Mouse (Mus musculus) myocyte (in vitro differentiated cells): Measurements from ENCODE around the gene Cd5. TPM values are rescaled to one million over a fixed set of nuclear protein-coding genes. Genes with fewer than 3 reads are reported as not detected.

ENCODE experiments used
- H3K27me3 ChIP-seq: one replicate; pipeline ENCODE4 v1.6.1; 2011; ENCODE audit not compliant: control insufficient read depth, insufficient read depth, insufficient read length
- H3K36me3 ChIP-seq: one replicate; pipeline ENCODE4 v1.6.1; 2011; ENCODE audit not compliant: control insufficient read depth, insufficient read depth
- H3K4me2 ChIP-seq: one replicate; pipeline ENCODE4 v1.6.1; 2011; ENCODE audit warnings: low read depth, control low read depth
- H3K4me3 ChIP-seq: one replicate; pipeline ENCODE4 v1.5.1; 2011; ENCODE audit warnings: mild to moderate bottlenecking, control low read depth, moderate library complexity
- H3K79me2 ChIP-seq: one replicate; pipeline ENCODE4 v1.6.1; 2011; ENCODE audit not compliant: control insufficient read depth, insufficient read depth
- H3ac ChIP-seq: one replicate; pipeline ENCODE4 v1.6.1; 2011; ENCODE audit not compliant: control insufficient read depth, insufficient read length
- CEBPB ChIP-seq: IDR thresholded peaks from 2 replicates; pipeline ENCODE4 v1.6.1; 2011; ENCODE audit warnings: mild to moderate bottlenecking, moderate library complexity; ENCODE audit not compliant: poor library complexity, insufficient read depth, severe bottlenecking
- E2F4 ChIP-seq: IDR thresholded peaks from one replicate; pipeline ENCODE4 v1.6.1; 2011; ENCODE audit warnings: mild to moderate bottlenecking, control low read depth, moderate library complexity; ENCODE audit not compliant: insufficient read depth
- MAX ChIP-seq: IDR thresholded peaks from one replicate; pipeline ENCODE4 v1.6.1; 2011; ENCODE audit warnings: low read depth, mild to moderate bottlenecking, control low read depth
- MYOD1 ChIP-seq, 3 experiments: IDR thresholded peaks; one replicate each; pipeline ENCODE4 v1.6.1; 2011; ENCODE audit warnings: control low read depth in 2 of 3, low read depth in 2 of 3, mild to moderate bottlenecking in 2 of 3, moderate library complexity in 1 of 3; ENCODE audit not compliant: insufficient read length in 2 of 3, control insufficient read depth in 1 of 3
- MYOG ChIP-seq, 3 experiments: IDR thresholded peaks; one replicate each; pipeline ENCODE4 v1.6.1; 2011; ENCODE audit warnings: control low read depth in 2 of 3, low read depth in 2 of 3, mild to moderate bottlenecking in 2 of 3; ENCODE audit not compliant: insufficient read length in 2 of 3, control insufficient read depth in 1 of 3, insufficient read depth in 1 of 3
- POLR2A ChIP-seq: IDR thresholded peaks from one replicate; pipeline ENCODE4 v1.6.1; 2011; ENCODE audit warnings: low read depth, mild to moderate bottlenecking, control low read depth, moderate library complexity; ENCODE audit not compliant: insufficient read length
- POLR2AphosphoS2 ChIP-seq: IDR thresholded peaks from one replicate; pipeline ENCODE4 v1.6.1; 2011; ENCODE audit warnings: low read depth, control low read depth; ENCODE audit not compliant: insufficient read length
- REST ChIP-seq: IDR thresholded peaks from one replicate; pipeline ENCODE4 v1.6.1; 2011; ENCODE audit warnings: mild to moderate bottlenecking, control low read depth, moderate library complexity; ENCODE audit not compliant: insufficient read depth, insufficient read length
- SRF ChIP-seq: IDR thresholded peaks from one replicate; pipeline ENCODE4 v1.6.1; 2011; ENCODE audit warnings: low read depth; ENCODE audit not compliant: control insufficient read depth, insufficient read length
- TCF12 ChIP-seq: IDR thresholded peaks from one replicate; pipeline ENCODE4 v1.6.1; 2011; ENCODE audit warnings: mild to moderate bottlenecking, control low read depth; ENCODE audit not compliant: poor library complexity, insufficient read depth, severe bottlenecking
- TCF3 ChIP-seq: IDR thresholded peaks from one replicate; pipeline ENCODE4 v1.6.1; 2011; ENCODE audit warnings: low read depth, control low read depth; ENCODE audit not compliant: insufficient read length
- USF1 ChIP-seq: IDR thresholded peaks from one replicate; pipeline ENCODE4 v1.6.1; 2011; ENCODE audit warnings: low read depth, mild to moderate bottlenecking, control low read depth, moderate library complexity
- polyA plus RNA-seq: library from polyadenylated mRNA; unstranded; fragments of >200 nt; fragmentation: generic; extraction: Trizol; gene quantifications from one replicate; pipeline ENCODE4 v1.2.1, GENCODE M21; 2012; ENCODE audit warnings: missing spikeins

Gene Cd5
- polyA plus RNA-seq, 1 experiment, result not detected

DNA sequence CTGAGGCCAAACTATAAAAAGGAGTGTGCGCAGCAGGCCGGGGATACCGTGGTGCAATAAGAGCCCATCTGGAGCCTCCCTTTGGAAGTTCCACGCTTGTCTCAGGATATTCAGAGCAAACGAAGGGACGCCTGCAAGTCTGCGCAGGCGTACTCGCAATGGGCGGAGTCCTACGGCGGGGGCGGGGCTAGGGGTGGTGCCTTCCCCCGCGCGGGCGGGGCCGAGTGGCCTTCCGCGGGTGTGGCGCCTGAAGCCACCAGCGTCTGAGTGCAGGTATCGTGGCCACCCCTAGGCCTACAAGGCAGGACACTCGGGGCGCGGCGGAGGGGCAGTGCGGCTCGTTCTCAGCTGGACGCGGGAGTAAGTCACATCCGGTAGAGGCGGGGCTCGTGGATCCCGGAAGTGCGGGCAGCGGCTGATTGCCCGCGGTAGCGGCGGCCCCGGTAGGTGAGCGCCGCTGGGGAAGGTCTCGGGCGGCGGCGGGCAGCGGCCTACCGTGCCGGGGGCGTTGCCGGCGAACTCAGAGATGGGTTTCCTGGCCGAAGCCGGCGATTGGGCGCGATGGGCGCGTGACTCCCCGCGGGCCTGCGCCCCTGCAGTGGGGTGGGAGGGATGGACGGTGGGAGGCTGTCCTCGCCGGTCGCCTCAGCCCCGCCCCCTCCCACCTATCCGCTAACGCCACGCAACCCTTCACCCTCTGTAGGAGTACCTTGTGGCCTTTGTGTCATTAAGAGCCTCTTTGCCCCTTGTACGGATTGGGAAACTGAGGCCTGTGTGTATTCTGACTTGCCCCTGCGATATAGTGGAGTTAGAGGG, 50.1 kb downstream of the Cd5 start, which contains the start of gene Vps37c:
Vps37c (plus strand) TSS at position 199 of the 816 bp plus-strand sequence.
- no peaks in the 10 kb centered on the region for H3K36me3 ChIP-seq
- H3ac ChIP-seq, result peak within 1 kb of the TSS; percentile 97
- TF ChIP-seq E2F4 (no peak), TCF12 (no peak), TCF3 (no peak), POLR2AphosphoS2 (peak; percentile 64), CEBPB (no peak), POLR2A (peak; percentile 79), REST (no peak), MYOD1 (IDR thresholded peaks at IDR 0.05; ENCODE audit: control insufficient read depth in 1 of 3, insufficient read length in 2 of 3, low read depth in 2 of 3) (peak in 1 of 3 experiments; percentile 26), SRF (peak; percentile 23), USF1 (peak; percentile 74), MAX (no peak), MYOG (IDR thresholded peaks at IDR 0.05; ENCODE audit: control insufficient read depth in 1 of 3, insufficient read depth in 1 of 3, insufficient read length in 2 of 3, low read depth in 2 of 3) (peak in 1 of 3 experiments; percentile 7)
- H3K79me2 ChIP-seq, result peaks cover 42% of the 10 kb centered on the region
- H3K4me2 ChIP-seq, result peak within 1 kb of the TSS; percentile 98
- H3K4me3 ChIP-seq, result peak within 1 kb of the TSS; percentile 62
- H3K27me3 ChIP-seq, result no peaks in the 10 kb centered on the region

DNA sequence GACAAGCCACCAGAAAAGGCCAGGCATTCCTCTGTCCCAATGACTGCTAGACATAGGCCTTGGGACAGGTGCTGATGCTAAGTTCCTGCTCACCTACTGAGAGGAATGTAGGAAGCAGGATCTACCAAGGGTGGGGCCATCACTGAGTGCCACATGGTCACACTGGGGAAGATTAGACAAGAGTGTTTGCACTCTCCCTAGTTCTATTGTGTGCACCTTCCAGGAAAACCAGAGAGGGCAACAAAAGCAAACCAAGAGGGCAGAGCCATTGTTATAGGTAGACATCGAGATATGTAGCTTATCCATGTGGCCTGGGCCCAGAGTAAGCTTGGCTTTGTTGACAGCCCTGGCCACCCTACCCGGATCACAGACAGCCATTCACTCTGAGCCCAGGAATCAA, 53.1 kb downstream of the Cd5 start:
- no peaks in the 10 kb centered on the region for H3K36me3 ChIP-seq
- no peaks in the 10 kb centered on the region for H3K27me3 ChIP-seq
- no peak overlapping the region for H3K4me3 ChIP-seq
- H3ac ChIP-seq, result no peak overlapping the region
- no peak for TF ChIP-seq USF1
- peaks cover 12% of the 10 kb centered on the region for H3K79me2 ChIP-seq
- no peak overlapping the region for H3K4me2 ChIP-seq

DNA sequence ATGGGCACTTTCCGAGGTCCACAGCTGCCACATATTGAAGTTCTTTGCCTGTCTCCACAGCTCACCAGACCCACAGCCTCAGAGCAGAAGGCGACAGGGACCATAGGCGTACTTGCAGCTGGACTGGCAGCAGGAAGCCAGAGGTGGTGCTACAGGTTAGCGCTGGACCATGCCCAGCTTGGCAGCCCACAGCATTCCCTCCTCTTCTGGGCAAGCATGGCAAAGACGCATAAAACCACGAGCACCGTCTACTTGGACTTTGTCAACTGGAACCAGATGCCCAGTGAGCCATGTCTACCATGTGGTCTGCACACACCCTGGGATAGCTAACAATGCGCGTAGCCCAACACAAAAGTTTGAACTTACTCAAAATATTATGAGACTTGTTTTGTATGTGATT, 53.7 kb downstream of the Cd5 start:
- Histone ChIP-seq H3K36me3 (no peaks in the 10 kb centered on the region), H3K4me3 (no peak overlapping the region), H3K27me3 (no peaks in the 10 kb centered on the region), H3K79me2 (peaks cover 10% of the 10 kb centered on the region), H3ac (no peak overlapping the region), H3K4me2 (no peak overlapping the region)
- TF ChIP-seq USF1 (no peak), SRF (no peak), CEBPB (no peak), MAX (no peak), REST (no peak), TCF3 (no peak), MYOD1 (IDR thresholded peaks at IDR 0.05; ENCODE audit: control insufficient read depth in 1 of 3, insufficient read length in 2 of 3, low read depth in 2 of 3) (no peak), POLR2A (no peak), TCF12 (no peak), E2F4 (no peak), POLR2AphosphoS2 (no peak), MYOG (IDR thresholded peaks at IDR 0.05; ENCODE audit: control insufficient read depth in 1 of 3, insufficient read depth in 1 of 3, insufficient read length in 2 of 3, low read depth in 2 of 3) (no peak)

DNA sequence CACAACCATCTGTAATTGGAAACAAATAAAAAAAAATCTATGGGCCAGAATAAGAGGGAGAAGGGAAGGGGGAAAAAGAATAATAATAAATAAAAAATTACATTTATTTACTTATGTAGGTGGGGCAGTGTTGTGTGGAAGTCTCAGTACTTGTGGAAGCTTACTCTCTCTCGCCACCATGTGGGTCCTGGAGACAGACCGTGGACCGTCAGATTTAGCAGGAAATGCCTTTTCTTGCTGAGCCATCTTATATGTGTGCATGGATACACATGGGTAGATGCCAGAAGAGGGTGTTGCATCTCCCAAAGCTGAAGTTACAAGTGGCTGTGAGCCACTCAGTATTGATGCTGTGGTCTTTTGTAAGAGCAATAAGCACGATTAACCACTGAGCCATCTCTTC, 57.2 kb downstream of the Cd5 start:
- Histone ChIP-seq H3K4me2 (no peak overlapping the region), H3K27me3 (no peaks in the 10 kb centered on the region), H3ac (no peak overlapping the region), H3K36me3 (no peaks in the 10 kb centered on the region), H3K79me2 (no peaks in the 10 kb centered on the region), H3K4me3 (no peak overlapping the region)
- TF ChIP-seq MYOG (IDR thresholded peaks at IDR 0.05; ENCODE audit: control insufficient read depth in 1 of 3, insufficient read depth in 1 of 3, insufficient read length in 2 of 3, low read depth in 2 of 3) (no peak), CEBPB (no peak), MAX (no peak), TCF3 (no peak), MYOD1 (IDR thresholded peaks at IDR 0.05; ENCODE audit: control insufficient read depth in 1 of 3, insufficient read length in 2 of 3, low read depth in 2 of 3) (no peak), SRF (no peak), E2F4 (no peak), REST (no peak), POLR2AphosphoS2 (no peak), TCF12 (no peak), POLR2A (no peak), USF1 (no peak)

DNA sequence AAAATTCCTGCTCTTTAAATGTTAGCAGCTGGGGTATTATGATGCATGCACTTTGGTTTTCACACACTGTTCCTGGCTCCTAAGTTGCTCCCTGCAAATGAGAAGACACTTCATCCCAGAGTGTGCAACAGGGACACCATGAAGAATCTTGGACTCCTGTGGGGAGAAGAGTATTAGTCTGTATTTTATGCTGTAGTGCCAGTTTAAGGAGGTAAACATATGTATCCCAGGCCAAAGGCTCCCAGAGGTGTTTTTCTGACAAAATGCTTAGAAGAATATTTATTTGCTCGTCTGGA, 60.1 kb downstream of the Cd5 start:
- no peak for TF ChIP-seq MYOD1 (IDR thresholded peaks at IDR 0.05; ENCODE audit: control insufficient read depth in 1 of 3, insufficient read length in 2 of 3, low read depth in 2 of 3)
- TF ChIP-seq E2F4, result no peak
- no peak for TF ChIP-seq USF1
- no peak for TF ChIP-seq SRF
- TF ChIP-seq MAX, result no peak
- no peak for TF ChIP-seq POLR2AphosphoS2
- no peak for TF ChIP-seq MYOG (IDR thresholded peaks at IDR 0.05; ENCODE audit: control insufficient read depth in 1 of 3, insufficient read depth in 1 of 3, insufficient read length in 2 of 3, low read depth in 2 of 3)
- no peak for TF ChIP-seq REST
- TF ChIP-seq CEBPB, result no peak
- no peak for TF ChIP-seq TCF12
- TF ChIP-seq TCF3, result no peak
- no peak for TF ChIP-seq POLR2A
- H3K4me2 ChIP-seq, result no peak overlapping the region
- H3K27me3 ChIP-seq, result no peaks in the 10 kb centered on the region
- H3K79me2 ChIP-seq, result no peaks in the 10 kb centered on the region
- H3K36me3 ChIP-seq, result no peaks in the 10 kb centered on the region
- H3K4me3 ChIP-seq, result no peak overlapping the region
- no peak overlapping the region for H3ac ChIP-seq
